Mouse (Mus musculus): ENCODE measurements around the gene Unc5c. TPM values are rescaled to one million over a fixed set of nuclear protein-coding genes. Genes with fewer than 3 reads are reported as not detected.

Gene Unc5c
- total RNA-seq, 2 experiments from 2014 or later, result 6.1 to 7.7 TPM

- DNase-seq (ENCODE audit: low spot score in 2 of 2), result no peak
Measured at GRCm38 (mm10) chr3:141509772-141510171, 44.8 kb downstream of the Unc5c start.

DNA sequence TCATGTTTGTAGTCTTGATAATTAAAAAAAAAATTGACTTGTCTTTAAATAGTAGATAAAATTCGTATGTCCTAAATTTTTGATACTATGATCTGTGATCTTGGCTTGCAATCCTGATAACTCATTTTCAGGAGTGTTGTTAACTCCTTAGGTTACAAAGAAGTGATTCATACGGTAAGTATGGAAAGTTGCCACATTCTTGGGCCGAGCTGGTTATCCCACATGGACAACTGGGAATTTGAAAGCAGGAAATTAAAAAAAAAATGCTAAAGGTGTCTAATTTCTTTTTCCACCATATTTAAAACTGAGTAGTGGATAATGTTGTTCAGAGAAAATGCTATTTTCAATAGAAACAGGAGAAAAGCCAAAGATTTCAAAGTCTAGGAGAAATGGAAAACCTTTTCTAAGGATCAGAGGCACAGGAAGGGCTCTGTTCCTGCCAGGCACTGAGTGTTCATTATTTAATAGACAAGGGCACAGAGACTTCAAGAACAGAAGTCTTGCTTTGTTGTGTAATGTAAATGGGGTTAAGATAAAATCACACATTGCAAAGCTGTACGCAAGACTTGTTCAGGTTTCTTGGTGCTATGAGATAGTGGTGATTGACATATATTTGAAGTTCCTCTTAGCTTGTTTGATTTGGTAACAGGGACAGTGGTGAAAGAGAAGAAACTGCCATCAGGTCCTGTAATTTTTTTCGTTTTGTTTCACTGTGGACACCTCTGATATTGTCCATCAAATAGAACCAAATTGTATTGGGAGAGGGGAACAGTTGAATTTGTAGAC, 46.4 kb downstream of the Unc5c start:
- no peak for DNase-seq (ENCODE audit: low spot score in 2 of 2)

DNA sequence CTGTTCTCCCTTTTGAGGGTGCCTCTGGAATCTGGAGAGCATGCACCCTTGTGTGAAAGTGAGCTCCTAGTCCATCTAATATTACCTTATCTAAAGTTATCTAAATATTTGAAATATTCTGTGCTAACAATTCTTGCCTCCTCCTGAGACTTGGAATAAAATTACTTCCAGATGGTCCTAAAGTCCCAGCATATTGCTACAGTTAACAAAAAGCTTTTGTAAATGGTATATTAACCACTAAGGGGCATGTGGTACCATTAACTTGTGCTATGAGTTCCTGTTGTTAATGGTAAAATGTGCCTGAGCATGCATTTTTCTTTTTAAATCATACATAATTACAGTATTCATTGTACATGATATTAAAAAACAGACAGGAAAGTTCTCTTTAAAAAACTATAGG, 63.7 kb downstream of the Unc5c start:
- no peak for DNase-seq (ENCODE audit: low spot score in 2 of 2)

DNA sequence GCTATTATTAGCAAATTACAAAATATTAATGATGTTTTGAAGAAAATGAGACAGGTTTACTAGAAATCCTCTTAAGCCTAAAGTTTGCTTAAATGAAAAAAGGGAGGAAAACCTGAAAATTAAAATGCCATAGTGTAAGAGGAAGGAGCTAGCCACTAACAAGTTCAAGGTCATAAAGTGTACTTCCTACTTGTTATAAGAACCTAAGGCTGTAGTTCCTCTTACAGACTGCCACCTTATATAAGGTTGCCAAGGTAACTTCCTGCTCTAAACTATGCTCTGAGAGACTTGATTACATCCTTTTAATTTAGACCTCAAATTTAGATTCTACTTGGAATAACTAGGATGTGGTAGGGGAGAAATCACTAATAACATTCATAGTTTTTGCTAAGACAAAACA, 64.6 kb downstream of the Unc5c start:
- no peak for DNase-seq (ENCODE audit: low spot score in 2 of 2)

- DNase-seq (ENCODE audit: low spot score in 2 of 2), result no peak
Measured at GRCm38 (mm10) chr3:141533861-141534260, 68.8 kb downstream of the Unc5c start.

DNA sequence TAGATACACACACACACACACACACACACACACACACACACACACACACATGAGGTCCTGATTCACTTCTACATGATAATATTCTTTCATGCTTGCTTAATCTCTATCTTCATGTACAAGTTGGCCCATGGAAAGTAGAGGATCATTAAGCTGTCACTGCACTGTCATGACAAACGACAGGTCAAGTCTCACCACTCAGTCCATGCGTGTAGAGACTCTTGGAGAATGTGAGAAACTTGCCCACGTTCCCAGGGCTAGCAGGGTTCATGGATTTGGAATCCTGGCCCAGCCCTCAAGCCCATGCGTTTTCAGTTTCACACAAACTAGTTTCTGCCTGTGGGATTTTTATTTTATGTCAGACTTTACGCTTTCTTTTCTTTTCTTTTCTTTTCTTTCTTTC, 71.8 kb downstream of the Unc5c start:
- no peak for DNase-seq (ENCODE audit: low spot score in 2 of 2)

DNA sequence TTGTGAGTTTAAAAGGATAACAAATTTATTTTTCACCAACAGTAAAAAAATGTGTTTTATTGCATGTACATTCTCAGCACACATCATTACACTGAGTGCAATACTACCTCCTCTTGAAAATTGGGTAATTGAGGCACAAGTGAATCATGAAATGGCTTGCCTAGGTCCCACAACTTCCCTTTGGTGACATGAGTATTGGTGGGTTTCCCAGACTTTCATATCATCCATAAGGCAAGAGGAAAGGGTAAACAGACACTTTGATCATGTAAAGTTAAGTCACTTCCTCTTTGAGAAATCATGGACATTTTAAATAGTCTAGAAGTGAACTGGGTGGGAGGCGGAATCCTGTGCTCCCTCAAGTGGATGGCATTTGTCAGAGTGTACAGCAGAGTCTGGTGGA, 73.1 kb downstream of the Unc5c start:
- DNase-seq (ENCODE audit: low spot score in 2 of 2), result no peak

GRCm38 (mm10) chr3:141540749-141541148, 75.7 kb downstream of the Unc5c start:
- no peak for DNase-seq (ENCODE audit: low spot score in 2 of 2)

GRCm38 (mm10) chr3:141547341-141547814, 82.4 kb downstream of the Unc5c start:
- DNase-seq (ENCODE audit: low spot score in 2 of 2), result no peak

- DNase-seq (ENCODE audit: low spot score in 2 of 2), result no peak
Measured at GRCm38 (mm10) chr3:141549661-141550060, 84.6 kb downstream of the Unc5c start.

DNA sequence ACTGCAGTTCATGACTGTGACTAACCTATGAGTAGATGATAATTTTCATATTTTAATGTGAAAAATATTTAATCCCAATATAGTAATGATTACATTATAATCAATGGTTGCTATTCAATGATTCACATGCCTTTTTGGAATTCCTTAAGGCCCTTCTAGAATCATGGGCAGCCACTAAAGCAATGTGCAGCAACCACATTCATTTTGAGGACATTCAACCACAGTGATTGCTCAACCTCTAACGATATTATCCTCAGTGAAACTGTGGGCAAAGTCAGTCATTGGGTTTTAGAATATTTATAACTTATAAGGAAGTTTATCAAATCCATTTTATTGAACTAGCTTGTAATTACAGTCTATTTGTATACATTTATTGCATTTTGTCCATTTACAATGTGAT, 87.9 kb downstream of the Unc5c start:
- DNase-seq (ENCODE audit: low spot score in 2 of 2), result no peak

GRCm38 (mm10) chr3:141557072-141557471, 92.1 kb downstream of the Unc5c start:
- no peak for DNase-seq (ENCODE audit: low spot score in 2 of 2)

DNA sequence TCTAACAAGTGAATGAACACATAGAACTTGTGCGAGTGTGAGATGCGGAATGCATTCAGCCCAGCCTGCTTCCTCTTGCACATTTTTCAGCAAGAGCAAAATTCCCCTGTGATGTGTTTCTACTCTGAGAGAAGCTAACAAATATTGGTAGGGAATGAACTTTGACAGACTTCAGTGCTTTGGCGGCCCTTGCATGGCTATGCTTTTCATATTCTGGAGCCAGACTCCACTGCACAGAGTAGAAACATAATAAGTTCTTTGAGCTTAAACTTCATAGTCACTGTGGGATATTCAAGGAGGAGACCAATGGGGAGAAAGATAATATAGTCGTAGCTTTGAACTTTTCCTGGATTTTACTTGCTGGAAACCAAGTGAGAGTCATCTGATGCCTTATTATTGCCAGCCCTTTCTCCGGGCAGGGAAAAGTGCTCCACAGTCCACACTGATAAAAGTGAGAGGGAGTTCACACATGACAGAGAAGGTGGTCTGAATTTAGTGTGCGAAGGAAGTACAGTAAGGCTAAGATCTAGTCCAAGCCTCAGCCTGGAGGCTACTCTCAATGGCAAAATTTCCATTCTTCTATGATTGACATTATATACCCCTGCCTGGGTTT, 110.2 kb downstream of the Unc5c start:
- no peak for DNase-seq (ENCODE audit: low spot score in 2 of 2)

GRCm38 (mm10) chr3:141577382-141577781, 112.4 kb downstream of the Unc5c start:
- DNase-seq (ENCODE audit: low spot score in 2 of 2), result no peak

GRCm38 (mm10) chr3:141581190-141581891, 116.3 kb downstream of the Unc5c start:
- DNase-seq (ENCODE audit: low spot score in 2 of 2), result no peak

DNA sequence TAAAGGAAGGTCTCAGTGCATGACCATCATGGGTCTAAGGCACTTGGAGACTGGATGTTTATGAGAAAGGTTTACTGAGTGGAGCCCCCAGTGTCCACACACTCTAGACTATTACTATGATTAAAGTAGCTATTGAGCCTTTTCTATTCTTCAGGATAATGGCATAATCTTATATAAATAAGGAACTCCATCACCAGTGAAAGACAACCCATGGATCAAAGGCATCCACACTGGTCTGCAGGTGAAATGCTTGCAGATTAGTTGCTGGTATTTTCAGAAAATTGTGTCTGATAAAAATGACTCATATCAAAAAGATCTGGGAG, 116.8 kb downstream of the Unc5c start:
- no peak for DNase-seq (ENCODE audit: low spot score in 2 of 2)

DNA sequence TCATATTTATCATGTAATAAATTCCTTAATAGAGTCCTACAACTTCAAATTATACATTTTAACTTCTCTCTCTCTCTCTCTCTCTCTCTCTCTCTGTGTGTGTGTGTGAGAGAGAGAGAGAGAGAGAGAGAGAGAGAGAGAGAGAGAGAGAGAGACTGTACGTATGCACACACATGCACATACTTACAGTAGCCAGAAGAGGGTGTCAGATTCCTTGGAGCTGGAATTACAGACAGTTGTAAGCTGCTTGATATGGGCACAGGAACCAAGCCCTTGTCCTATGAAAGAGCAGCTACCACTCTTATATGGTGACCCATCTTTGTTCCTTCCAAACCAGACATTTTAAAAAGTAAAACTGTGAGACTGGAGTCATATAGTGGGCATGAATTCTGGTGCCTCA, 118.2 kb downstream of the Unc5c start:
- no peak for DNase-seq (ENCODE audit: low spot score in 2 of 2)

- no peak for DNase-seq (ENCODE audit: low spot score in 2 of 2)
Measured at GRCm38 (mm10) chr3:141589392-141590012, 124.5 kb downstream of the Unc5c start.

DNA sequence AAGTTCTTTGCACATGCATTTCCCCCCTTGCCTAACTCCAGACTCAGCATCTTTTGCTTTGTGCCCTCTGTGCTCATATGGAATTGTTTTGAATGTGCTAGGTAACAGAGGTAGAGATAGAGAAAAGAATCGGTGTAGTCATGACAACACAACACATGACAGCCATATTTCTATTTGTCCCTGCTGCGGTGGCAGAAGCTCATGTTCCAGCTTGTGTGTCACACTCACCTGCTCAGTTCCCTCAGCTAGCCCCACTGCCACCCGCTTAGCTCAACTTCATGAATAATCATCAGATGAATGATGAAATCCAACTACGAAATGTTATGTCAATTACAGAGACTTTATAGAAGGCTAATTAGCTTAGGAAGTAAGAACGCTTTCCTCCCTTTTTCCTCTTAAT, 128.2 kb downstream of the Unc5c start:
- DNase-seq (ENCODE audit: low spot score in 2 of 2), result no peak

GRCm38 (mm10) chr3:141594120-141594519, 129.1 kb downstream of the Unc5c start:
- no peak for DNase-seq (ENCODE audit: low spot score in 2 of 2)

DNA sequence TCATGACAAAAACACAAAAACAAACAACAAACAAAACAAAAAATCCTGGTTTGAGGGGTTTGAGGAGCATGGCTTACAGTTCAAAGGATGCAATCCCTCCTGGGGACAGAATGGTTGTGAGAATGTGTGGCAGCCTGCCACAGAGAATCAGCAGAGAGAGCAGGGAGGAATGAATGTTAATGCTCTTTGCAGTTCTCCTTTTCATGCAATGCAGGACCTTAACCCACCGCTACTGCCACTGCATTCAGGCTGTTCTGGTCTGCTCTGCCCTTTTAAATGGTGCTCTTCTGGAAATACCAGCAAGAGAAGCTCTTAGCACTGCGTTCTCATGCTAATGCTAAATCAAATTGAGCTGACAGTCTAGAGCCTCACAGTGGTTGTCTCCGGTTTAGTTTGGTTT, 130.1 kb downstream of the Unc5c start:
- no peak for DNase-seq (ENCODE audit: low spot score in 2 of 2)

GRCm38 (mm10) chr3:141596461-141596860, 131.4 kb downstream of the Unc5c start:
- no peak for DNase-seq (ENCODE audit: low spot score in 2 of 2)

All from adrenal gland, adult 18-20 months (tissue).